Mouse (Mus musculus) embryonic fibroblast, embryonic 13.5 days (primary cell): ENCODE data around the gene Sec24b. TPM values are rescaled to one million over a fixed set of nuclear protein-coding genes. Genes with fewer than 3 reads are reported as not detected.

ENCODE experiments used
- H3K27ac ChIP-seq: 2 replicates; pipeline ENCODE4 v1.5.1; 2012; ENCODE audit warnings: low read length, control low read depth, inconsistent platforms; ENCODE audit not compliant: insufficient read depth
- H3K4me1 ChIP-seq: 2 replicates; pipeline ENCODE4 v1.6.1; 2011; ENCODE audit warnings: low read length; ENCODE audit not compliant: control insufficient read depth, insufficient read depth
- H3K4me3 ChIP-seq: 2 replicates; pipeline ENCODE4 v1.5.1; 2011; ENCODE audit warnings: mild to moderate bottlenecking, control low read depth, low read length; ENCODE audit not compliant: insufficient read depth
- CTCF ChIP-seq: IDR thresholded peaks from 2 replicates; pipeline ENCODE4 v1.5.1; 2011; ENCODE audit warnings: mild to moderate bottlenecking, control low read depth, low read length, moderate library complexity, borderline replicate concordance; ENCODE audit not compliant: insufficient read depth
- POLR2A ChIP-seq: IDR thresholded peaks from 2 replicates; pipeline ENCODE4 v1.6.1; 2011; ENCODE audit warnings: low read depth, mild to moderate bottlenecking, control low read depth, low read length, moderate library complexity
- polyA plus RNA-seq: library from polyadenylated mRNA; stranded (reverse); fragments of >200 nt; gene quantifications from 2 replicates; pipeline ENCODE4 v1.2.4, GENCODE M21; 2011; ENCODE audit warnings: low read depth; ENCODE audit not compliant: missing spikeins, insufficient read length

Gene Sec24b
- polyA plus RNA-seq, 1 experiment, result 98.3 TPM

DNA sequence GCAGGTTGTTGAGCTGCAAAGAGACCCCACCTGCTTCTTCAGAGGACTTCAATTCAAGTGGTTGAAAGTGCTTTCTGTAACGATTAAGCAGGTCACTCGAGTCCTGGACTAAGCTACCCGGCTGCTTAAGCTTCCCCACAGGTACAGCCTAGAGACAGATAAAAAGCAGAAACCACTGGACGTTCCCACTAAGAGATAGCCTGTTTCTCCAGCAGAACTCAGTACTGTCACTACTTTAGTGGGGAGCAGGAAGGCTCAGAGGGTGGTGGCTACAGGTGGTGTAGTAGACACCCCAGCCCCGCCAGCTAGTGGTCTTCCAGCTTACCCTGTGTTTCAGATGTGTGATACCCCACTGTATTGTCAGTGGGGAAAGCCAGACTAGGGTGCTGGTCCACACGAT lies 19.3 kb upstream of the Sec24b start:
- H3K4me3 ChIP-seq, result no peak overlapping the region
- no peaks in the 10 kb centered on the region for H3K4me1 ChIP-seq
- TF ChIP-seq CTCF (no peak), POLR2A (no peak)
- no peak overlapping the region for H3K27ac ChIP-seq

DNA sequence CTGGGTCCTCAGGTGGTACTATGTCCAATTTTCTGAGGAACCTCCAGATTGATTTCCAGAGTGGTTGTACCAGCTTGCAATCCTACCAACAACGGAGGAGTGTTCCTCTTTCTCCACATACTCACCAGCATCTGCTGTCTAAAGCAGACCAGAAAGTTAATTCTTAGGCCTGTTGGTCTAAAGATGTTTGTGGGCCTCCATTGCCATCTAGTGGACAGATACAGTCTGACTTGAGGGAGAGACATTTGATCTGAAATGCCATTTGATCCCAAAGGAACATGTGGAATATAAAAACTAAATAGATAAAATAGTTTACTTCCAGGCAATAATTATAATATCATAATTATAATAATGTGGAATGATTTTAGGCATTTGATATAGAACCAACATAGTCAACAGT lies 18.4 kb upstream of the Sec24b start:
- TF ChIP-seq POLR2A (no peak), CTCF (no peak)
- no peak overlapping the region for H3K4me3 ChIP-seq
- no peaks in the 10 kb centered on the region for H3K4me1 ChIP-seq
- H3K27ac ChIP-seq, result no peak overlapping the region

DNA sequence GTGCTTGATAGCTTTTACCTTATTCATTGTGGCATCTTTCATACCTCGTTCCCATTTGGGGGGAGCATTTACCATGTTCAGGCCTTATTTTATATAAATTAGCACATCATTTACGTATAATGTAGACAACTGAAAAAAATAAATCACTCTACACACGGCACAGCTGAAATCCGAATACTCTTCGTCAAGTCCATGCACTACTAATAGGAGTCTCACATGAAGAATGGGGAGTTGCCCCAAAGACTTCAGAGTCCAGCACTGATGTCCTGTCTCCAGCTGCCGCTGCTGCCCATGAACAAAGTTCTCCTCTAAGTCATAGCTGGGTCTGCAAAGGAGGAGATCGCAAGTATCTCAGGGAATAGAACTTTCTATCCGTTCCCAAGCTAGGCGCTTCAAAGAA lies 15.9 kb upstream of the Sec24b start:
- no peak overlapping the region for H3K27ac ChIP-seq
- H3K4me3 ChIP-seq, result no peak overlapping the region
- TF ChIP-seq CTCF, result no peak
- no peak for TF ChIP-seq POLR2A
- H3K4me1 ChIP-seq, result no peaks in the 10 kb centered on the region; the same call in none of the 2 replicates

DNA sequence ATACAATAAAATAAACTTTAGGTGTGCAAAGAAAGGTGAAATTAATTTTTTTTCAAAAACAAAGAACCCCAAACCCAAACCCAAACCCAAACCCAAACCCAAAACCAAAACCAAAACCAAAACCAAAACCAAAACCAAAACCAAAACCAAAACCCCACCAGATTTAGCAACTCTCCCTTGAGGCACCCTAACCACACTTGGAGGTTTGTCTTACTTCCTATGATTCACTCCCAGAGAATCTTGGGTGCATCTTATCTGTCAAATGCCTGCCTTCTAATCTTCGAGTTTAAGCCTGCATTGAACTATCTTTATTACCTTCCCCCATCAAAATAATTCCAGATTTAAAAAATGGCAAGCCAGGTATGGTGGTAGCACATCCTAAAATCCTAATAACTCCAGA lies 14.4 kb upstream of the Sec24b start:
- no peaks in the 10 kb centered on the region; the same call in none of the 2 replicates for H3K4me1 ChIP-seq
- no peak overlapping the region for H3K4me3 ChIP-seq
- no peak overlapping the region for H3K27ac ChIP-seq
- no peak for TF ChIP-seq CTCF
- TF ChIP-seq POLR2A, result no peak

DNA sequence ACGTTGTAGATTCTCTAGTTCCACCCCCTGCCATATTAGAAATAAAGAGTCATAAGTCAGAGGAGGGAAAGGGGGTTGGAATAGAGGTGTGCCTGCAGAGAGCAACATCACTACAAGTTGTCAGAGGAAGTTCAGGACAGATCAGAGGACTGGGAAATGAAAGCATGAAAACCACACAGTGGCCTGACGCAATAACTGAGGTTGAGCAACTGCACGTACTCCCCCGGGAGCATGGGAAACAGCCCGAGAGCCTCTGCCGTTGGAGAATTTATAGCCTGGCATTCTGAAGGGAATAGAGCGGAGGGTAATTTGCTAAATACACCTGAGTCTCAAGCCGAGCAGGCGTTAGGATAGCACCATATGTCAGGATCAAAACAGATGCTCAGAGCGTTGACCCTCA lies 11.7 kb upstream of the Sec24b start:
- H3K4me3 ChIP-seq, result no peak overlapping the region

DNA sequence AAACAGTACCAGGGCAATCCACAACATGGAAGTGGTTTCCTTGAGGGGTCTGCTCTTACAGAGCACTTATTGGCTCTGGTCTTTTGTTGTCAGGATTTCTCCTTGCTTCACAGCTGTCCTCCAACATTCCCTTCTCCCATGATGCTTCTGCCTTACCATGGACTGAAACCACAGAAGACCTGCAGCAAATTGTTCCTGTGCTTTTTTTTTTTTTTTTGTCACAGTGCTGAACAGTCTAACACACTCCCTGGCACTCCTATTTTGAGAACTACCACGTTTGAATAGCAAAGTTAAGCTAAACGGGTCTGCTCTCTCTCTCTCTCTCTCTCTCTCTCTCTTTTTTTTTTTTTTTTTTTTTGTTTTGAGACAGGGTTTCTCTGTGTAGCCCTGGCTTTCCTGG lies 10.6 kb upstream of the Sec24b start:
- Histone ChIP-seq H3K4me3 (no peak overlapping the region), H3K4me1 (no peaks in the 10 kb centered on the region; the same call in none of the 2 replicates), H3K27ac (no peak overlapping the region)
- TF ChIP-seq CTCF, result no peak
- TF ChIP-seq POLR2A, result no peak

More for the DNA sequence above, 11.7 kb upstream of the Sec24b start:
- Histone ChIP-seq H3K4me1 (no peaks in the 10 kb centered on the region; the same call in none of the 2 replicates), H3K27ac (no peak overlapping the region)
- TF ChIP-seq CTCF (no peak), POLR2A (no peak)

- peak overlapping the region; percentile 63 for H3K4me3 ChIP-seq
- peak overlapping the region; percentile 82 for H3K27ac ChIP-seq
- peaks cover 12% of the 10 kb centered on the region for H3K4me1 ChIP-seq
- TF ChIP-seq POLR2A, result no peak; the same call in 1 of the 2 replicates
- TF ChIP-seq CTCF, result peak; percentile 45
Observed at GRCm38 (mm10) chr3:130060396-130061029, 840 bp downstream of the Sec24b start.

- H3K4me1 ChIP-seq, result peaks cover 12% of the 10 kb centered on the region
- H3K27ac ChIP-seq, result peak overlapping the region; percentile 82
- TF ChIP-seq CTCF (no peak), POLR2A (0 out of 2 replicates have a peak, but pooled peaks have one; percentile 31)
Observed at GRCm38 (mm10) chr3:130059805-130060395, 1.5 kb downstream of the Sec24b start.

GRCm38 (mm10) chr3:130058488-130058887 lies 2.9 kb downstream of the Sec24b start:
- peak overlapping the region; percentile 36; the same call in 1 of the 2 replicates for H3K27ac ChIP-seq
- TF ChIP-seq POLR2A (no peak), CTCF (no peak)
- H3K4me1 ChIP-seq, result peaks cover 22% of the 10 kb centered on the region
- H3K4me3 ChIP-seq, result peak overlapping the region; percentile 25; the same call in 1 of the 2 replicates

More at GRCm38 (mm10) chr3:130059805-130060395, 1.5 kb downstream of the Sec24b start:
- peak overlapping the region; percentile 66 for H3K4me3 ChIP-seq

DNA sequence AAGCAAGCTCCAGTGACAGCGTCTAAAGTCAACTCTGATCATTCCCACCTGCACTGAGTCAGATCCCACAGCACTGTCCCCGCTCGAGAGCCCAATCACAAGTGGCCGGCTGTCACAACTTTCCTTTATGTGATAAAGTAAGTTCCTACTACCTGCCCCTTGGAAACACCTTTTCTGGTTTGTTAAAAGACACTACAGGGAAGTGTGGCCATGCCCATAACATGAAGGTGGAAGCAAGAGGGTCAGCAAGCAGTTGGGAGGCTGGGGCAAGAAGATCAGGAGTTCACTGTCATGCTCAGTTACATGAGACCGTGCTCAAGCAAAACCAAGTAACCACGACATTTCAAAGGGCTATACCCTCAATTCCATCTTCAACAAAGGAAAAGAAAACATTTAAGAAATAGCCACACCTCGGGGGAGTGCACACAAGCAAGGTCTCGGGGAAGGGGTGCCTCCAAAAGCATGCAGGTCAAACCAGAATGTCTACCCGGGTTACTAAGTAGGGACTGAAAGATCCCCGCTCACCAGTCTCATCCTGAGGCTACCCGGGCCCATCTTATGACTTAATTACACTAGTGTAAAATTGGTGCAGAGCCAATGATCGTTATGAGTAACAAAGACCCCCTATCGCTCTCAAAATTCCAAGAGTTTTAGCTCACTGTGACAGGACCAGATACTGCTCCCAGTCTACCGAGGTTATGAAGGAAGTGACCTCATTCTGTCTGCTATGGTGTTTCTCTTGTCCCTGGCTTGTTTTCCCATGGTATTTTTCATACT lies 3.6 kb downstream of the Sec24b start:
- peaks cover 26% of the 10 kb centered on the region for H3K4me1 ChIP-seq
- H3K27ac ChIP-seq, result no peak overlapping the region; the same call in 1 of the 2 replicates
- H3K4me3 ChIP-seq, result no peak overlapping the region; the same call in 1 of the 2 replicates
- no peak for TF ChIP-seq POLR2A
